Comparison of ENCODE assay signal across 8 mouse cellular contexts in genomic region chr11:115509773-115510506, GRCm38 (mm10). TPM values are rescaled to one million over a fixed set of nuclear protein-coding genes. Genes with fewer than 3 reads are reported as not detected.
DNase-seq lines count a peak whose midpoint lies in the region; ATAC-seq and TF ChIP-seq lines count a peak whose summit lies in the region.

No protein-coding gene starts in this region.

- peaks cover 2% of the 10 kb centered on the region for H3K36me3 ChIP-seq in myocyte (ENCODE audit: control insufficient read depth, insufficient read depth)

- peak; percentile 27 for DNase-seq in right cerebral cortex, postnatal 14 days
- no peak for DNase-seq in right cerebral cortex, postnatal 4 days
- DNase-seq in induced T-regulatory cell, adult 2 months (ENCODE audit: low read depth) = peak; percentile 33
- DNase-seq in layer of hippocampus, postnatal 10 days (ENCODE audit: low spot score in 2 of 2) = no peak
- no peak for DNase-seq in cerebellum, adult 8-10 months
- no peak for DNase-seq in layer of hippocampus, adult 11-12 months (ENCODE audit: low spot score)

- peak; percentile 35 for ATAC-seq in erythroid progenitor cell, adult 5-6 weeks (replicated peaks; ENCODE audit: low FRiP score, poor library complexity, severe bottlenecking)

- no peak for TF ChIP-seq POLR2A in myocyte (IDR thresholded peaks at IDR 0.05; ENCODE audit: insufficient read length, low read depth)

- H3K27me3 ChIP-seq in myocyte (ENCODE audit: control insufficient read depth, insufficient read depth, insufficient read length) = no peaks in the 10 kb centered on the region

- peak overlapping the region; percentile 96 for H3K4me2 ChIP-seq in myocyte (ENCODE audit: low read depth)

- no peak overlapping the region for H3ac ChIP-seq in myocyte (ENCODE audit: control insufficient read depth, insufficient read length)

- H3K79me2 ChIP-seq in myocyte (ENCODE audit: control insufficient read depth, insufficient read depth) = peaks cover 89% of the 10 kb centered on the region

- H3K4me3 ChIP-seq in myocyte = no peak overlapping the region

TF ChIP-seq in myocyte, 11 proteins besides CTCF, POLR2A, EP300 and RAD21:
- TF ChIP-seq MYOD1 (IDR thresholded peaks at IDR 0.05; ENCODE audit: control insufficient read depth in 1 of 3, insufficient read length in 2 of 3, low read depth in 2 of 3) (peak in 2 of 3 experiments; percentile 17 to 58), TCF3 (IDR thresholded peaks at IDR 0.05; ENCODE audit: insufficient read length, low read depth) (no peak), MYOG (IDR thresholded peaks at IDR 0.05; ENCODE audit: control insufficient read depth in 1 of 3, insufficient read depth in 1 of 3, insufficient read length in 2 of 3, low read depth in 2 of 3) (peak in 2 of 3 experiments; percentile 22 to 46), MAX (IDR thresholded peaks at IDR 0.05; ENCODE audit: low read depth) (no peak)

RNA-seq across cellular contexts. Expression of gene Jpt1, which starts 4.2 kb away (rescaled TPM):
- 168 and 177 TPM in 2 replicates for total RNA-seq in erythroid progenitor cell, adult 5-6 weeks (2015; ENCODE audit: low replicate concordance)
- total RNA-seq in erythroid progenitor cell, adult 5-6 weeks (2017; ENCODE audit: low replicate concordance) = 225 and 235 TPM in 2 replicates
- polyA plus RNA-seq in myocyte (2012; fragmentation: generic; extraction: Trizol) = 386 TPM
- total RNA-seq in layer of hippocampus, postnatal 10 days (2021) = 100 to 1,000 TPM; 315 to 332 TPM

RNA-seq across cellular contexts. Expression of gene Nt5c, which starts 18.3 kb away (rescaled TPM):
- 13.0 and 22.3 TPM in 2 replicates for total RNA-seq in erythroid progenitor cell, adult 5-6 weeks (2015; ENCODE audit: low replicate concordance)
- total RNA-seq in erythroid progenitor cell, adult 5-6 weeks (2017; ENCODE audit: low replicate concordance) = 9.8 and 37.2 TPM in 2 replicates
- 64.0 TPM for polyA plus RNA-seq in myocyte (2012; fragmentation: generic; extraction: Trizol)
- 10 to 100 TPM; 79.9 to 81.3 TPM for total RNA-seq in layer of hippocampus, postnatal 10 days (2021)

RNA-seq across cellular contexts. Expression of gene Sumo2, which starts 26.1 kb away (rescaled TPM):
- 450 and 609 TPM in 2 replicates for total RNA-seq in erythroid progenitor cell, adult 5-6 weeks (2015; ENCODE audit: low replicate concordance)
- 286 and 389 TPM in 2 replicates for total RNA-seq in erythroid progenitor cell, adult 5-6 weeks (2017; ENCODE audit: low replicate concordance)
- polyA plus RNA-seq in myocyte (2012; fragmentation: generic; extraction: Trizol) = 176 TPM
- 100 to 1,000 TPM; 407 to 415 TPM for total RNA-seq in layer of hippocampus, postnatal 10 days (2021)

RNA-seq across cellular contexts. Expression of gene Armc7, which starts 34.5 kb away (rescaled TPM):
- total RNA-seq in erythroid progenitor cell, adult 5-6 weeks (2015; ENCODE audit: low replicate concordance) = 1.8 TPM in 1 of 2 replicates, not detected in the other
- 2.7 TPM in 2 replicates for total RNA-seq in erythroid progenitor cell, adult 5-6 weeks (2017; ENCODE audit: low replicate concordance)
- polyA plus RNA-seq in myocyte (2012; fragmentation: generic; extraction: Trizol) = 6.2 TPM
- total RNA-seq in layer of hippocampus, postnatal 10 days (2021) = 10 to 100 TPM; 10.3 to 11.1 TPM

RNA-seq across cellular contexts. Expression of gene Slc16a5, which starts 47.7 kb away (rescaled TPM):
- not detected in 2 replicates for total RNA-seq in erythroid progenitor cell, adult 5-6 weeks (2015; ENCODE audit: low replicate concordance)
- 1.0 TPM in 1 of 2 replicates, not detected in the other for total RNA-seq in erythroid progenitor cell, adult 5-6 weeks (2017; ENCODE audit: low replicate concordance)
- polyA plus RNA-seq in myocyte (2012; fragmentation: generic; extraction: Trizol) = 0.10 TPM
- total RNA-seq in layer of hippocampus, postnatal 10 days (2021) = not detected

Comparison
In these comparisons a context has a peak if more than half of its experiments do, and no peak if none do; other contexts are left out.
1. DNase-seq: peak in right cerebral cortex, postnatal 14 days (single experiment) and induced T-regulatory cell, adult 2 months (single experiment); none in right cerebral cortex, postnatal 4 days (single experiment), layer of hippocampus, postnatal 10 days (0 of 2), cerebellum, adult 8-10 months (single experiment) and layer of hippocampus, adult 11-12 months (single experiment).